Mouse (Mus musculus): Measurements from ENCODE around the gene Ly6g5c.

Ly6g5c gene

GRCm38 (mm10) chr17:35080710-35081109 lies 27.4 kb upstream of the Ly6g5c start:
- DNase-seq (ENCODE audit: extremely low read depth, low read depth, low spot score): no peak

GRCm38 (mm10) chr17:35082841-35083576 lies 25.1 kb upstream of the Ly6g5c start:
- no peak for DNase-seq (ENCODE audit: extremely low read depth, low read depth, low spot score)

GRCm38 (mm10) chr17:35083929-35084497 lies 24.1 kb upstream of the Ly6g5c start:
- DNase-seq (ENCODE audit: extremely low read depth, low read depth, low spot score): no peak

- DNase-seq (ENCODE audit: extremely low read depth, low read depth, low spot score): no peak
Measured at GRCm38 (mm10) chr17:35085208-35085865, 22.7 kb upstream of the Ly6g5c start, which contains the start of gene Ly6g6f. Ly6g6f (minus strand) TSS chr17:35085610.

GRCm38 (mm10) chr17:35088151-35088550 lies 19.9 kb upstream of the Ly6g5c start:
- DNase-seq (ENCODE audit: extremely low read depth, low read depth, low spot score): no peak

- DNase-seq (ENCODE audit: extremely low read depth, low read depth, low spot score): no peak
Measured at GRCm38 (mm10) chr17:35088825-35089644, 19.0 kb upstream of the Ly6g5c start, which contains the start of gene Abhd16a. Abhd16a (plus strand) TSS chr17:35089263.

GRCm38 (mm10) chr17:35090166-35090932 lies 17.7 kb upstream of the Ly6g5c start:
- DNase-seq (ENCODE audit: extremely low read depth, low read depth, low spot score): no peak

- no peak for DNase-seq (ENCODE audit: extremely low read depth, low read depth, low spot score)
Measured at GRCm38 (mm10) chr17:35092403-35093198, 15.5 kb upstream of the Ly6g5c start.

GRCm38 (mm10) chr17:35094475-35095365 lies 13.4 kb upstream of the Ly6g5c start:
- DNase-seq (ENCODE audit: extremely low read depth, low read depth, low spot score): no peak

GRCm38 (mm10) chr17:35096597-35096996 lies 11.5 kb upstream of the Ly6g5c start:
- DNase-seq (ENCODE audit: extremely low read depth, low read depth, low spot score): no peak

GRCm38 (mm10) chr17:35097164-35097655 lies 10.9 kb upstream of the Ly6g5c start:
- no peak for DNase-seq (ENCODE audit: extremely low read depth, low read depth, low spot score)

- DNase-seq (ENCODE audit: extremely low read depth, low read depth, low spot score): no peak
Measured at GRCm38 (mm10) chr17:35100196-35100765, 7.8 kb upstream of the Ly6g5c start.

GRCm38 (mm10) chr17:35101161-35101560 lies 6.9 kb upstream of the Ly6g5c start:
- no peak for DNase-seq (ENCODE audit: extremely low read depth, low read depth, low spot score)

- no peak for DNase-seq (ENCODE audit: extremely low read depth, low read depth, low spot score)
Measured at GRCm38 (mm10) chr17:35102299-35102698, 5.8 kb upstream of the Ly6g5c start.

GRCm38 (mm10) chr17:35103221-35103690 lies 4.8 kb upstream of the Ly6g5c start:
- DNase-seq (ENCODE audit: extremely low read depth, low read depth, low spot score): no peak

- DNase-seq (ENCODE audit: extremely low read depth, low read depth, low spot score): no peak
Measured at GRCm38 (mm10) chr17:35104079-35104478, 4.0 kb upstream of the Ly6g5c start.

- DNase-seq (ENCODE audit: extremely low read depth, low read depth, low spot score): no peak
Measured at GRCm38 (mm10) chr17:35104754-35105153, 3.3 kb upstream of the Ly6g5c start.

All from fat pad, adult 2 months (tissue).